Mouse (Mus musculus) intestine, embryonic 16.5 days (tissue): ENCODE results near the gene Gm4565. TPM values are rescaled to one million over a fixed set of nuclear protein-coding genes. Genes with fewer than 3 reads are reported as not detected.
"Not testable (repeated sequence)": the region's sequence is repeated elsewhere in the genome, so short reads cannot be mapped to it uniquely, and the experiment has no call there.

Experiments used
- ATAC-seq: fragments of 200-750 bp; cut with Nextera tagmentation; 2 replicates; pipeline ENCODE4 v1.8.0; 2017; ENCODE audit warnings: moderate TSS enrichment, moderate library complexity
- H3K27ac ChIP-seq: fragments of 300-500 bp; sonication (generic); 2 replicates; pipeline ENCODE4 v1.5.1; 2014; ENCODE audit warnings: mild to moderate bottlenecking, low read length
- H3K27me3 ChIP-seq: fragments of 300-500 bp; sonication (generic); replicated peaks from 2 replicates; pipeline ENCODE4 v1.6.1; 2014; ENCODE audit warnings: low read length, control low read depth, mixed read lengths; ENCODE audit not compliant: control insufficient read depth, insufficient read depth
- H3K36me3 ChIP-seq: fragments of 300-500 bp; sonication (generic); 2 replicates; pipeline ENCODE4 v1.6.1; 2014; ENCODE audit warnings: low read length, control low read depth; ENCODE audit not compliant: control insufficient read depth, insufficient read depth
- H3K4me1 ChIP-seq: fragments of 300-500 bp; sonication (generic); 2 replicates; pipeline ENCODE4 v1.6.1; 2014; ENCODE audit warnings: low read length, control low read depth, mixed read lengths; ENCODE audit not compliant: control insufficient read depth, insufficient read depth
- H3K4me2 ChIP-seq: fragments of 300-500 bp; sonication (generic); 2 replicates; pipeline ENCODE4 v1.6.1; 2014; ENCODE audit warnings: low read depth, low read length, control low read depth
- H3K4me3 ChIP-seq: fragments of 300-500 bp; sonication (generic); 2 replicates; pipeline ENCODE4 v1.5.1; 2014; ENCODE audit warnings: mild to moderate bottlenecking, low read length
- H3K9ac ChIP-seq: fragments of 300-500 bp; sonication (generic); 2 replicates; pipeline ENCODE4 v1.6.1; 2014; ENCODE audit warnings: low read depth, low read length
- H3K9me3 ChIP-seq: fragments of 300-500 bp; sonication (generic); 2 replicates; pipeline ENCODE4 v1.6.1; 2016; ENCODE audit warnings: low read length, control low read depth; ENCODE audit not compliant: control insufficient read depth
- WGBS: fragments of 180-500 bp; shearing (Covaris S2); extraction: QIAGEN DNeasy Blood & Tissue Kit; methylation state at CpG from one replicate; pipeline ENCODE4 v1.1.7; 2014; 5-methylcytosine and 5-hydroxymethylcytosine counted together
- polyA plus RNA-seq: library from polyadenylated mRNA; unstranded; fragments of >200 nt; fragmentation: Nextera tagmentation; extraction: Ambion mirVana; gene quantifications from 2 replicates; pipeline ENCODE4 v1.2.1, GENCODE M21; 2015

Gm4565 gene
- polyA plus RNA-seq = not detected in 2 replicates

GRCm38 (mm10) chr7:22588027-22588426 is at the start of gene Gm4565:
TSS of gene Gm4565 (minus strand) at chr7:22588127.
- not testable (repeated sequence) for H3K27ac ChIP-seq

GRCm38 (mm10) chr7:22565243-22565642 is 22.7 kb downstream of the Gm4565 start, which contains the start of gene Gm4201:
TSS of gene Gm4201 (minus strand) at chr7:22565343.
- H3K27ac ChIP-seq, ATAC-seq, H3K27me3 ChIP-seq, H3K9me3 ChIP-seq, H3K4me1 ChIP-seq, H3K4me2 ChIP-seq, H3K9ac ChIP-seq, H3K36me3 ChIP-seq, H3K4me3 ChIP-seq: not testable (repeated sequence)
- no CpG with 5 or more reads among the region's 3 CpGs for WGBS

More at GRCm38 (mm10) chr7:22588027-22588426, at the start of gene Gm4565:
- ATAC-seq, H3K4me2 ChIP-seq, H3K27me3 ChIP-seq, H3K9ac ChIP-seq, H3K36me3 ChIP-seq, H3K4me1 ChIP-seq, H3K4me3 ChIP-seq, H3K9me3 ChIP-seq: not testable (repeated sequence)
- 86% methylated on average over 2 of the region's 4 CpGs for WGBS

GRCm38 (mm10) chr7:22534787-22535186 is 53.1 kb downstream of the Gm4565 start, which contains the start of gene Gm8677:
TSS of gene Gm8677 (minus strand) at chr7:22534887.
- not testable (repeated sequence) for H3K9me3 ChIP-seq, ATAC-seq, H3K9ac ChIP-seq, H3K4me2 ChIP-seq, H3K27ac ChIP-seq, H3K4me1 ChIP-seq, H3K36me3 ChIP-seq, H3K27me3 ChIP-seq, H3K4me3 ChIP-seq
- no CpG with 5 or more reads among the region's 1 CpGs for WGBS

Other genes starting within 250 kb of the Gm4565 start
- gene Gm8660, start 217.1 kb downstream of the Gm4565 start, polyA plus RNA-seq = not detected in 2 replicates
- not detected in 2 replicates for gene Vmn1r148, start 174.5 kb downstream of the Gm4565 start, polyA plus RNA-seq
- gene Vmn1r149, start 149.9 kb downstream of the Gm4565 start, polyA plus RNA-seq = not detected in 2 replicates
- not detected in 2 replicates for gene Gm10665, start 124.1 kb downstream of the Gm4565 start, polyA plus RNA-seq
- gene Vmn1r151, start 88.4 kb downstream of the Gm4565 start, polyA plus RNA-seq = not detected in 2 replicates
- not detected in 2 replicates for gene Vmn1r152, start 65.2 kb downstream of the Gm4565 start, polyA plus RNA-seq
- not detected in 2 replicates for gene Gm8677, start 53.2 kb downstream of the Gm4565 start, polyA plus RNA-seq
- gene Gm4201, start 22.8 kb downstream of the Gm4565 start, polyA plus RNA-seq = not detected in 2 replicates
- not detected in 2 replicates for gene Vmn1r155, start 69.9 kb upstream of the Gm4565 start, polyA plus RNA-seq
- not detected in 2 replicates for gene Gm8693, start 104.2 kb upstream of the Gm4565 start, polyA plus RNA-seq
- not detected in 2 replicates for gene Gm4567, start 131.6 kb upstream of the Gm4565 start, polyA plus RNA-seq
- gene Vmn1r157, start 173.6 kb upstream of the Gm4565 start, polyA plus RNA-seq = not detected in 2 replicates
- not detected in 2 replicates for gene Vmn1r158, start 202.7 kb upstream of the Gm4565 start, polyA plus RNA-seq